Mouse (Mus musculus): ENCODE measurements around the gene Casz1.

- TF ChIP-seq GATA1 (IDR thresholded peaks at IDR 0.05; ENCODE audit: borderline replicate concordance, low read length): no peak
- TF ChIP-seq FLI1 (IDR thresholded peaks at IDR 0.05; ENCODE audit: low read length): no peak
These were observed 168.5 kb downstream of the Casz1 start for GRCm38 (mm10) chr4:148972707-148973106.
